Mouse (Mus musculus) liver, embryonic 13.5 days (tissue): Measurements from ENCODE around the gene Cd101. TPM values are rescaled to one million over a fixed set of nuclear protein-coding genes. Genes with fewer than 3 reads are reported as not detected.

ENCODE experiments used
- ATAC-seq: fragments of 200-750 bp; cut with Nextera tagmentation; 2 replicates; pipeline ENCODE4 v1.8.0; 2017; ENCODE audit warnings: low read depth, mild to moderate bottlenecking, moderate number of reproducible peaks, moderate library complexity
- DNase-seq: peaks from one replicate; pipeline ENCODE4 v3.0.0; 2022
- H3K27ac ChIP-seq: fragments of 300-500 bp; sonication (generic); 2 replicates; pipeline ENCODE4 v1.5.1; 2015; ENCODE audit warnings: moderate library complexity, mild to moderate bottlenecking, inconsistent platforms
- H3K27me3 ChIP-seq: fragments of 300-500 bp; sonication (generic); 2 replicates; pipeline ENCODE4 v1.6.1; 2015; ENCODE audit warnings: mild to moderate bottlenecking, inconsistent platforms
- H3K36me3 ChIP-seq: fragments of 300-500 bp; sonication (generic); 2 replicates; pipeline ENCODE4 v1.6.1; 2015; ENCODE audit warnings: mild to moderate bottlenecking, inconsistent platforms
- H3K4me1 ChIP-seq: fragments of 300-500 bp; sonication (generic); replicated peaks from 2 replicates; pipeline ENCODE4 v1.6.1; 2015; ENCODE audit warnings: inconsistent platforms
- H3K4me2 ChIP-seq: fragments of 300-500 bp; sonication (generic); 2 replicates; pipeline ENCODE4 v1.6.1; 2015; ENCODE audit warnings: inconsistent platforms, mild to moderate bottlenecking, moderate library complexity
- H3K4me3 ChIP-seq: fragments of 300-500 bp; sonication (generic); replicated peaks from 2 replicates; pipeline ENCODE4 v1.5.1; 2015; ENCODE audit warnings: mild to moderate bottlenecking, inconsistent platforms
- H3K9ac ChIP-seq: fragments of 300-500 bp; sonication (generic); 2 replicates; pipeline ENCODE4 v1.6.1; 2015; ENCODE audit warnings: mild to moderate bottlenecking, inconsistent platforms
- H3K9me3 ChIP-seq: fragments of 300-500 bp; sonication (generic); replicated peaks from 2 replicates; pipeline ENCODE4 v1.6.1; 2016; ENCODE audit warnings: inconsistent platforms
- WGBS: fragments of 180-500 bp; shearing (Covaris S2); methylation state at CpG from one replicate; pipeline ENCODE4 v1.1.7; 2015; ENCODE audit not compliant: insufficient replicate concordance; 5-methylcytosine and 5-hydroxymethylcytosine counted together
- polyA plus RNA-seq: library from polyadenylated mRNA; unstranded; fragments of >200 nt; fragmentation: Nextera tagmentation; extraction: Ambion mirVana; gene quantifications from 2 replicates; pipeline ENCODE4 v1.2.1, GENCODE M21; 2015

Cd101 gene
- polyA plus RNA-seq, 1 experiment from 2014 or later: 0.03 TPM

DNA sequence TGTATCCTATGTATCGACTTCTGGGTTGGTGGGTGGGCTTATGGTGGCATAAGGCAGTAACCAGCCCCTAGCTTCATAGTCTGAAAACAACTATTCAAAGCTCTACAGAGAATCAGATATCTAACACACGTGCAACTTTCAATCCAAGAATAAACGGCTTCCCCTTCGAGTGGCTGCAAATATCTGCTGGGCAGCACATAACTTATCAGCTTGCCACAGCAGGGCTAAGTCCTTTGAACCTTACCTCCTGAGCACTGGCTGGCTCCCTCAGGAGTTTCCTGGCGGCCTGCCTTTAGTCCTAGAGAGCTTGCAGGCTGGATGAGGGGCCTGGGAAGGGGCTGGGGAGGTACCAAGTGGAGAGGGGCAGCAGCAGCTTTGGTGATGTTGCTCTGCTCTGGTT, 68.3 kb downstream of the Cd101 start:
- Histone ChIP-seq H3K4me2 (no peak overlapping the region), H3K9ac (no peak overlapping the region), H3K27ac (0 out of 2 replicates have a peak overlapping the region, but pooled peaks have one; percentile 6), H3K4me3 (no peak overlapping the region), H3K36me3 (peaks cover 88% of the 10 kb centered on the region), H3K27me3 (no peaks in the 10 kb centered on the region), H3K9me3 (no peaks in the 10 kb centered on the region), H3K4me1 (peaks cover 10% of the 10 kb centered on the region)
- 32% methylated on average over 5 of the region's 5 CpGs for WGBS
- ATAC-seq (peak; percentile 65; the same call in 1 of the 2 replicates), DNase-seq (peak; percentile 16)

DNA sequence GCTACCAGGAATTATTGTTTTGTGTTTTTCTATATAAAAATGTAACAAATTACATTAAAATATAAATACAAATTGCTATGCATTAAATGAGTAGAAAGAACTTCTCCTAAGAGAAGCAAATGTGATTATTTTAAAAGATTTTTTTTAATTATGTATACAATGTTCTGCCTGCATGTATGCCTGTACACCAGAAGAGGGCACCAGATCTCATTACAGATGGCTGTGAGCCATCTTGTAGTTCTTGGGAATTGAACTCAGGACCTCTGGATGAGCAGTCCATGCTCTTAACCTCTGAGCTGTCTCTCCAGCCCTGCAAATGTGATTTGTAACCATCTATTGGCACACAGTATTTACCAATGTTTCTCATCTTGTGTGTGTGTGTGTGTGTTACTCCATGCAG, 74.7 kb downstream of the Cd101 start:
- H3K27me3 ChIP-seq: no peaks in the 10 kb centered on the region
- no peaks in the 10 kb centered on the region for H3K4me1 ChIP-seq
- peaks cover 95% of the 10 kb centered on the region for H3K36me3 ChIP-seq
- H3K9me3 ChIP-seq: no peaks in the 10 kb centered on the region
- no peak overlapping the region for H3K4me2 ChIP-seq
- H3K27ac ChIP-seq: no peak overlapping the region
- no peak for ATAC-seq
- no peak for DNase-seq
- H3K9ac ChIP-seq: no peak overlapping the region
- no peak overlapping the region for H3K4me3 ChIP-seq

DNA sequence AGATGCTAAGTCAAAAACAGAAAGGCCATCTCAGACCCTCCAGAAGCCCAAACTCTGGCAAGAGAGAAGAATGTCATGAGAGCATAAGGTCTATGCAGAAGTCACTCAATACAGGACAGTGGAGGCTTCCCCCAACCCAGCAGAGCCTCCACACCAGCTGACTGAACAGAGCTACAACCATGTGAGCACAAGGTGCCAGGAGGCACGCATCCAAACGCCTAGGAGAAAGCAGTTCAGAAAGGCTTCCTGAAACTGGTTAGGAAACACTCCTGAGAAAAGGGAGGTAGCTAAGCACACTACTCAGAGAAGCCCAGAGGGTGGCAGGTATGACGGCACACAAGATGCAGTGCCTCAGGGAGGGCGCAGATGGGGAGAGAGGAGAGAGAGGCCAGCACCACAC, 77.8 kb downstream of the Cd101 start:
- H3K27ac ChIP-seq: no peak overlapping the region
- no peak overlapping the region for H3K4me3 ChIP-seq
- 83% methylated on average over 4 of the region's 4 CpGs for WGBS
- peaks cover 92% of the 10 kb centered on the region for H3K36me3 ChIP-seq
- H3K9me3 ChIP-seq: no peaks in the 10 kb centered on the region
- ATAC-seq (no peak), DNase-seq (no peak)
- no peak overlapping the region for H3K4me2 ChIP-seq
- H3K27me3 ChIP-seq: no peaks in the 10 kb centered on the region
- H3K9ac ChIP-seq: no peak overlapping the region
- no peaks in the 10 kb centered on the region for H3K4me1 ChIP-seq

DNA sequence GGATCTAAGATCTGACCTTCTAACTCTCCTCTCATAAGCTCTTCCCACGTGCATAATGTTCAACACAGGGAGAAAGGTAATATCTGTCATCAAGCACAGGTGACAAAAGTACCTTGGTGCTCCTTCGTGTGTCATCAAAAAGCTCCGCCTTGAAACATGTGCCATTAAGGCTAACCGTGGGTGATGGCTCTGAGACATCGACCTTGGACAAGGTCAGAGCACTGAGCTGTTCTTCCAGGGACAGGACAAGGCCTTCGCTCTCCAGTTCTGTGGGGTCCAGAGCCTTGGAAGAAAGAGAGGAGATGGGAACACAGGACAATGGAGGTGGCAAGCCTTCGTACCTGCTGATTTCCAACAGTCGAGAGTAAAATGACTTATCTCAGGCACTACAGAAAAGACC, 82.1 kb downstream of the Cd101 start:
- Histone ChIP-seq H3K4me3 (no peak overlapping the region), H3K27ac (no peak overlapping the region), H3K27me3 (no peaks in the 10 kb centered on the region), H3K36me3 (peaks cover 90% of the 10 kb centered on the region), H3K9ac (no peak overlapping the region), H3K9me3 (no peaks in the 10 kb centered on the region), H3K4me1 (no peaks in the 10 kb centered on the region), H3K4me2 (no peak overlapping the region)
- 88% methylated on average over 8 of the region's 8 CpGs for WGBS
- DNase-seq (no peak), ATAC-seq (no peak)

Other genes with a start within 250 kb of the Cd101 start
- gene Vtcn1, start 204.1 kb downstream of the Cd101 start, polyA plus RNA-seq: not detected in 2 replicates
- gene Trim45, start 107.4 kb downstream of the Cd101 start, polyA plus RNA-seq: 0.88 and 1.0 TPM in 2 replicates
- gene Ttf2, start 59.9 kb downstream of the Cd101 start, polyA plus RNA-seq: 8.4 and 9.6 TPM in 2 replicates
- 0.39 and 0.46 TPM in 2 replicates for gene Ptgfrn, start 80.7 kb upstream of the Cd101 start, polyA plus RNA-seq